Mouse (Mus musculus): ENCODE data around the gene Lyst.

GRCm38 (mm10) chr13:13557001-13557743 lies 33.0 kb upstream of the Lyst start:
- no peak for TF ChIP-seq POLR2A (IDR thresholded peaks at IDR 0.05; ENCODE audit: extremely low read depth, insufficient read depth, low read length)
- no peak for TF ChIP-seq CTCF (IDR thresholded peaks at IDR 0.05; ENCODE audit: low read depth, low read length)
